Mouse (Mus musculus) cerebellum, adult 11-12 months (tissue): ENCODE data around the gene Cflar.
"Not testable (repeated sequence)": the region's sequence is repeated elsewhere in the genome, so short reads cannot be mapped to it uniquely, and the experiment has no call there.

Source experiments
- DNase-seq: peaks from one replicate; pipeline ENCODE4 v3.0.0; 2022

The Cflar gene

GRCm38 (mm10) chr1:58711365-58712016 lies at the start of gene Cflar:
Gene Cflar (plus strand): TSS chr1:58711508.
- DNase-seq = peak; percentile 65

GRCm38 (mm10) chr1:58662671-58663070 lies 48.6 kb upstream of the Cflar start:
- not testable (repeated sequence) for DNase-seq

- DNase-seq = not testable (repeated sequence)
These were observed 47.9 kb upstream of the Cflar start for GRCm38 (mm10) chr1:58663365-58663764.

GRCm38 (mm10) chr1:58668191-58668590 lies 43.1 kb upstream of the Cflar start:
- no peak for DNase-seq

- not testable (repeated sequence) for DNase-seq
These were observed 41.7 kb upstream of the Cflar start for GRCm38 (mm10) chr1:58669635-58670034.

GRCm38 (mm10) chr1:58672116-58672515 lies 39.2 kb upstream of the Cflar start:
- DNase-seq = no peak

GRCm38 (mm10) chr1:58675011-58675410 lies 36.3 kb upstream of the Cflar start:
- DNase-seq = no peak

- DNase-seq = no peak
These were observed 33.7 kb upstream of the Cflar start for GRCm38 (mm10) chr1:58677575-58677974.

GRCm38 (mm10) chr1:58678412-58678811 lies 32.9 kb upstream of the Cflar start:
- DNase-seq = not testable (repeated sequence)

GRCm38 (mm10) chr1:58689426-58689825 lies 21.9 kb upstream of the Cflar start:
- no peak for DNase-seq

- DNase-seq = no peak
These were observed 21.1 kb upstream of the Cflar start for GRCm38 (mm10) chr1:58690006-58690744.

GRCm38 (mm10) chr1:58690834-58691488 lies 20.3 kb upstream of the Cflar start:
- not testable (repeated sequence) for DNase-seq

GRCm38 (mm10) chr1:58691718-58692117 lies 19.6 kb upstream of the Cflar start:
- DNase-seq = not testable (repeated sequence)

GRCm38 (mm10) chr1:58693696-58694095 lies 17.6 kb upstream of the Cflar start:
- no peak for DNase-seq

GRCm38 (mm10) chr1:58695810-58696209 lies 15.5 kb upstream of the Cflar start, which contains the start of gene Als2cr12:
Gene Als2cr12 (minus strand): TSS chr1:58695989.
- DNase-seq = not testable (repeated sequence)

GRCm38 (mm10) chr1:58697607-58698006 lies 13.7 kb upstream of the Cflar start:
- not testable (repeated sequence) for DNase-seq

GRCm38 (mm10) chr1:58698781-58699180 lies 12.5 kb upstream of the Cflar start:
- DNase-seq = no peak

GRCm38 (mm10) chr1:58699988-58700387 lies 11.3 kb upstream of the Cflar start:
- DNase-seq = no peak

GRCm38 (mm10) chr1:58700580-58701162 lies 10.6 kb upstream of the Cflar start:
- DNase-seq = not testable (repeated sequence)

GRCm38 (mm10) chr1:58710043-58710442 lies 1.3 kb upstream of the Cflar start:
- DNase-seq = not testable (repeated sequence)

GRCm38 (mm10) chr1:58710711-58711364 lies 470 bp upstream of the Cflar start:
- no peak for DNase-seq
